Mouse (Mus musculus) lung, embryonic 16.5 days (tissue): ENCODE data around the gene Ccdc170. TPM values are rescaled to one million over a fixed set of nuclear protein-coding genes. Genes with fewer than 3 reads are reported as not detected.
"Not testable (repeated sequence)": the region's sequence is repeated elsewhere in the genome, so short reads cannot be mapped to it uniquely, and the experiment has no call there.

Experiments used
- ATAC-seq: fragments of 200-750 bp; cut with Nextera tagmentation; 2 replicates; pipeline ENCODE4 v1.8.0; 2017; ENCODE audit warnings: low read depth, mild to moderate bottlenecking, moderate library complexity
- H3K27ac ChIP-seq: fragments of 300-500 bp; sonication (generic); 2 replicates; pipeline ENCODE4 v1.5.1; 2014; ENCODE audit warnings: mild to moderate bottlenecking, control low read depth, low read length
- H3K27me3 ChIP-seq: fragments of 300-500 bp; sonication (generic); 2 replicates; pipeline ENCODE4 v1.6.1; 2014; ENCODE audit warnings: low read depth, low read length, mixed read lengths; ENCODE audit not compliant: control insufficient read depth, insufficient read depth
- H3K36me3 ChIP-seq: fragments of 300-500 bp; sonication (generic); 2 replicates; pipeline ENCODE4 v1.6.1; 2014; ENCODE audit warnings: low read length; ENCODE audit not compliant: control insufficient read depth, insufficient read depth
- H3K4me1 ChIP-seq: fragments of 300-500 bp; sonication (generic); replicated peaks from 2 replicates; pipeline ENCODE4 v1.6.1; 2014; ENCODE audit warnings: low read length, mixed read lengths; ENCODE audit not compliant: control insufficient read depth, insufficient read depth
- H3K4me2 ChIP-seq: fragments of 300-500 bp; sonication (generic); 2 replicates; pipeline ENCODE4 v1.6.1; 2014; ENCODE audit warnings: low read depth, low read length, control low read depth
- H3K4me3 ChIP-seq: fragments of 300-500 bp; sonication (generic); 2 replicates; pipeline ENCODE4 v1.5.1; 2014; ENCODE audit warnings: mild to moderate bottlenecking, low read length, control low read depth
- H3K9ac ChIP-seq: fragments of 300-500 bp; sonication (generic); 2 replicates; pipeline ENCODE4 v1.6.1; 2014; ENCODE audit warnings: low read length, control low read depth
- H3K9me3 ChIP-seq: fragments of 300-500 bp; sonication (generic); 2 replicates; pipeline ENCODE4 v1.6.1; 2016; ENCODE audit warnings: low read length; ENCODE audit not compliant: control insufficient read depth
- WGBS: fragments of 180-500 bp; shearing (Covaris S2); extraction: QIAGEN DNeasy Blood & Tissue Kit; methylation state at CpG from one replicate; pipeline ENCODE4 v1.1.7; 2014; 5-methylcytosine and 5-hydroxymethylcytosine counted together
- polyA plus RNA-seq: library from polyadenylated mRNA; unstranded; fragments of >200 nt; fragmentation: Nextera tagmentation; extraction: Ambion mirVana; gene quantifications from 2 replicates; pipeline ENCODE4 v1.2.1, GENCODE M21; 2015

Gene Ccdc170
- polyA plus RNA-seq = 0.43 and 0.97 TPM in 2 replicates

DNA sequence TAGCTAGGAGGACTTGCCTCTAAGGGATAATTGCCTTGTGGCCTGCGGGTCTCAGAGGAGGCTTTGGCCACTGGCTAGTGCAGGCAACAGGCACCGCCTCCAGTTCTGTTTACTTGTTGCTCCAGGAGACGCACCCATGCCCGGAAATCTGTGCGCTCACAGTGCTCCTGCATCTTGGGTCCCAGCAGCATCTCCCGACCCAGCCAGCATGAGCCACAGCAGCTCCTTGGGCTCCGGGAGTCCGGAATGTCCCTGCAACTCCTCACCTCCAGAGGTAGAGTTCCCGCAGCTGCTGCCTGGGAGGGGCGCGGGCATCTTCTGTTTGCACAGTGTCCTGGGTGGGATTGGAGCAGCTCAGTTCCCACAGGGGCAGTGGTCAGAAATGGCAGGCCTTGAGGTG is at the start of gene Ccdc170:
Gene Ccdc170, plus strand, starts transcription at position 148 of the 400 bp plus-strand sequence.
- no peaks in the 10 kb centered on the region for H3K36me3 ChIP-seq
- no peak for ATAC-seq
- no peak within 1 kb of the TSS for H3K9ac ChIP-seq
- WGBS = 38% methylated on average over 11 of the region's 11 CpGs
- no peak within 1 kb of the TSS for H3K27ac ChIP-seq
- no peaks in the 10 kb centered on the region for H3K27me3 ChIP-seq
- no peak within 1 kb of the TSS for H3K4me3 ChIP-seq
- no peak within 1 kb of the TSS for H3K4me2 ChIP-seq
- no peaks in the 10 kb centered on the region for H3K9me3 ChIP-seq
- no peaks in the 10 kb centered on the region for H3K4me1 ChIP-seq

DNA sequence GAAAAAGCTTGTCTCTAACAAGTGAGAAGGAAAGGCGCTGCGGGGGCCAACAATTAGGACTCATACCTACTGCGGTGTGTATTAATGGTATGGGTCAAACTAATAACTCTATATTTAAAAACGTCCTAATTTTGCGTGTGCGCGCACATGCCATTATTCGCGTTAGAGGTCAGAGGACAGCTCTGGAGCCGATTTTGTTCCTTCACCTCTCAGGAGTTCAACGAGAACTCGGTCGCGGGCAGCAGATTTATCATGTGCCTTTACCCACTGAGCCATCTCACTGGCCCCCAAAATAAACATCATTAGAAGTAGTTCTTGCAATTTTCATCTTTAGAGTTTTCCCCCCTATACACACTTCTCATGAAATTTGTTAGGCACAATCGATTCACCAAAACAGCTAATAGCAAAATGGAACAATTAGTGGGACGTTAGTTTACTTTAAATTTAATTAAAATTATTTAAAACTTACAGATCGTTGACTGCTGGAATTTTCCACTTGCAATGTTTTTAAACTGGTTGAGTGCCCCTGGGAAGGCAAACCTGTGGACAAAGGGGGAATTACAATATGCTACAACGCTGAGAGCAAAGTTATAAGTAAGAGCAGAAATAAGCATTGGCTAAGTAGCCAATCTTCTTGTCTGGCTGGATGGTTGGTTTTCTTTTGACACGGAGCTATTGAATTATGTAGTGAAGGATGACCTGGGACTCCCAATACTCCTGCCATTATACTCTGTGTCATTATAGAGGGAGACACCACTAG is 49.1 kb upstream of the Ccdc170 start:
- H3K9ac ChIP-seq = peak overlapping the region; percentile 82
- H3K9me3 ChIP-seq = no peaks in the 10 kb centered on the region
- no peaks in the 10 kb centered on the region for H3K27me3 ChIP-seq
- 6% methylated on average over 19 of the region's 19 CpGs for WGBS
- no peaks in the 10 kb centered on the region for H3K36me3 ChIP-seq
- H3K4me3 ChIP-seq = peak overlapping the region; percentile 69
- H3K4me2 ChIP-seq = peak overlapping the region; percentile 71
- ATAC-seq = no peak
- H3K27ac ChIP-seq = peak overlapping the region; percentile 91
- peaks cover 6% of the 10 kb centered on the region for H3K4me1 ChIP-seq

DNA sequence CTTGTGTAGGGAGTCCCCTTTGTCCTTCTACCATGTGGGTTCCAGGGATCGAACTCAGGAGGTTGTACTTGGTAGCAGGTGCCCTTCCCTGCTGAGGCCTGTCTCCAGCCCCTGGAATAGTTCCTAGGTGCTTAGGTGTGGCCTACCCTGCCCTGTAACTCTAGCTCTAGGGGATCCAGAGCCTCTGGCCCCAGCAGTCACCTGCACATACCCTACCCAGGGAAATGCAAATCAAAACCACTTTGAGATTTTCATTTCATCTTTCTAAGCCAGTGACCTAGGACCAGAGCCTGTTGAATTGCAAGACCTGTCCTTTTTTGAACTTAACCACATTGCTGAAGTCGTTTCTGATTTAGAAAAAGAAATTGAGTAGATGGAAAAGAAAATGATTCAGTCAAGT is 48.4 kb upstream of the Ccdc170 start:
- not testable (repeated sequence) for ATAC-seq, H3K4me3 ChIP-seq, H3K36me3 ChIP-seq, H3K27ac ChIP-seq, H3K9me3 ChIP-seq, H3K9ac ChIP-seq, H3K27me3 ChIP-seq, H3K4me1 ChIP-seq, H3K4me2 ChIP-seq
- WGBS = 80% methylated on average over 2 of the region's 2 CpGs

DNA sequence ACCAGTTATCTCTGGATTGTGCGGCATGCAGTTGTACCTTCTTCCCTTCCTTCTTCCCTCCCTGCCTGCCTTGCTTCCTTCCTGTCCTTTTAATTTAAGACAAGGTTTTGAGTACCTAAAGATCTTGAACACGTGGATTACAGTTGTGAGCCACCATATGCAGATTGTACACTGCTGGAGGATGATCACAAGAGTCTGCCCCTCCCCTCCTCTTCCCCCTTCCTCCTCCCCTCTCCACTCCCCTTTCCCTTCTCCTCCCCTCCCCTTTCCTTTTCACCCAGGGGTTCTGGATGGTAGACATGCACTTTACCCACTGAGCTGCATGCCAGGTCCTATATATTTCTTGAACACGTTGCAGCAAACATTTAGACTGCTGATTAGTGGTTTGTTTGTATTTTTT is 46.9 kb upstream of the Ccdc170 start:
- H3K27ac ChIP-seq = no peak overlapping the region
- no peaks in the 10 kb centered on the region for H3K9me3 ChIP-seq
- H3K4me2 ChIP-seq = no peak overlapping the region
- WGBS = 82% methylated on average over 3 of the region's 3 CpGs
- H3K36me3 ChIP-seq = peaks cover 3% of the 10 kb centered on the region
- H3K4me1 ChIP-seq = peaks cover 6% of the 10 kb centered on the region
- no peak for ATAC-seq
- no peak overlapping the region for H3K9ac ChIP-seq
- no peaks in the 10 kb centered on the region for H3K27me3 ChIP-seq
- no peak overlapping the region for H3K4me3 ChIP-seq

DNA sequence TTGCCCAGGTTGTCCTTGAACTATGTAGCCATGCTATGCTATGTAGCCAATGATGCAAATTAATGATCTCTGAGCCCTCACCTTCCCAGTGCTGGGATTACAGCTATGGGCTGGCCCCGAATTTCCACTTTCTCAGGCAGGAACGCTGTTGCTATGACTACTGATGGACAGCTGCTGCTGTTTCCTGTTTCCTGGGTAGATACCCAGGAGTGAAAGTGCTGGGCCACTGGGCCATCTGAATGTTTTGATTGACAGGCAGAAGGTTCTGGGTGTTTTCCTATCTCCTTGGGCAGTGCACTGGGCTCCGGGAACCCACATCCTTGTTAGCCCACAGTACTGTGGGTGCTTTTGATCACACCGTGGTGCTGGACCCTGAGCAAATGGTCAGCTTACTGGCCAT is 25.9 kb upstream of the Ccdc170 start:
- no peak overlapping the region for H3K4me2 ChIP-seq
- no peak for ATAC-seq
- H3K36me3 ChIP-seq = peaks cover 10% of the 10 kb centered on the region; the same call in 1 of the 2 replicates
- H3K4me3 ChIP-seq = no peak overlapping the region
- no peaks in the 10 kb centered on the region for H3K27me3 ChIP-seq
- WGBS = 68% methylated on average over 4 of the region's 4 CpGs
- H3K9ac ChIP-seq = no peak overlapping the region
- no peak overlapping the region for H3K27ac ChIP-seq
- H3K9me3 ChIP-seq = no peaks in the 10 kb centered on the region
- H3K4me1 ChIP-seq = no peaks in the 10 kb centered on the region

DNA sequence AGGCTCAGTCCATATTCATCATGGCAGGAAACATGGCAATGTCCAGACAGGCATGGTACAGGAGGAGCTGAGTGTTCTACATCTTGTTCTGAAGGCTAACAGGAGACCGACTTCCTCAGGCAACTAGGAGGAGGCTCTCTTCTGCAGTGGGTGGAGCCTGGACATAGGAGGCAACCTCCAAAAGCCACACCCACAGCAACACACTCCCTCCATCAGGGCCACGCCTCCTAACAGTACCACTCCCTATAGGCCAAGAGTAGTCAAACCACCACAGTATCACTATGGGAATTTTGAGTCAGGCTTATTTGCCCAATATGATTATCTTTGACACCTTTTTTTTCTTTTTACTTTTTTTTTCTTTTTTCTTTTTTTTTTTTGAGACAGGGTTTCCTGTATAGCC is 22.1 kb upstream of the Ccdc170 start:
- WGBS = 91% methylated on average over 2 of the region's 2 CpGs
- H3K27ac ChIP-seq = no peak overlapping the region
- no peak overlapping the region for H3K9ac ChIP-seq
- H3K27me3 ChIP-seq = no peaks in the 10 kb centered on the region
- ATAC-seq = no peak
- no peak overlapping the region for H3K4me3 ChIP-seq
- H3K4me2 ChIP-seq = no peak overlapping the region
- H3K36me3 ChIP-seq = peaks cover 5% of the 10 kb centered on the region; the same call in 1 of the 2 replicates
- no peaks in the 10 kb centered on the region for H3K4me1 ChIP-seq
- H3K9me3 ChIP-seq = no peaks in the 10 kb centered on the region

DNA sequence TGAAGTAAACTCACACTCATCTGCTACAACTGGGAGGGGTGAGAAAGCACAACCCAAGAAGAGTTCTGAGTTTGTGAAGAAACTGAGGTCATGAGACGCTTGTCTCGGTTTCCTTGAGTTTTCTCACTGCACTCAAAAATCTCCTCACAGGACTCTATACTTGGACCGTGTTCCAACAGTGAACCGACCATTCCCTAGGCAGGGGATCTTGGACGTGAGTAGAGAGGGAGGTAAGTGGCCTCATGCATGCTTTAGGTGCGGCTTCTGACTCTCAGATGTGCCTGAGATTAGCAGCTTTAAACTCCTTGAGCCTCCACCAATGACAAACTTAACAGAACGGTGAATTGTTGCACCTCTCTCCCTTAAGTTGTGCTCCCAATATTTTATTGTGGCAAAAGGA is 16.5 kb upstream of the Ccdc170 start:
- H3K9ac ChIP-seq = no peak overlapping the region
- WGBS = 53% methylated on average over 7 of the region's 7 CpGs
- H3K4me2 ChIP-seq = no peak overlapping the region
- H3K4me3 ChIP-seq = no peak overlapping the region
- H3K4me1 ChIP-seq = no peaks in the 10 kb centered on the region
- H3K27me3 ChIP-seq = no peaks in the 10 kb centered on the region
- H3K9me3 ChIP-seq = no peaks in the 10 kb centered on the region
- 0 out of 2 replicates have a peak, but pooled peaks have one; percentile 31 for ATAC-seq
- H3K27ac ChIP-seq = no peak overlapping the region
- H3K36me3 ChIP-seq = no peaks in the 10 kb centered on the region

DNA sequence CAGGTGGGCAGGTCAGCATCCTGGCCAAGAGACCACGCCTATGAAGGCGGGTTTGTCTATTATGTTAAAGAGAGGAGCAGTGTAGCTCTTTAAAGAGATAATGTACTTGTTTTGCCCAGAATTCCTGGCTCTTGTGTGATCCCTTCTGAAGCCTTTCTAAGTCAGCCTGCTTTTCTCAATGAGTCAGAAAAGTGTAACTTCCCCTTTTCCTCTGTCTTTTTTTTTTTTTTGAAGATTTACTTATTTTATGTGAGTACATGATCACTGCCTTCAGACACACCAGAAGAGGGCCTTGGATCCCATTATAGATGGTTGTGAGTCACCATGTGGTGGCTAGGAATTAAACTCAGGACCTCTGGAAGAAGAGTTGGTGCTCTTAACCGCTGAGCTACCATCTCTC is 12.9 kb upstream of the Ccdc170 start:
- 87% methylated on average over 3 of the region's 3 CpGs for WGBS
- no peaks in the 10 kb centered on the region for H3K9me3 ChIP-seq
- H3K4me1 ChIP-seq = no peaks in the 10 kb centered on the region
- H3K27ac ChIP-seq = no peak overlapping the region
- H3K4me2 ChIP-seq = no peak overlapping the region
- no peaks in the 10 kb centered on the region for H3K27me3 ChIP-seq
- no peak for ATAC-seq
- H3K36me3 ChIP-seq = no peaks in the 10 kb centered on the region
- H3K9ac ChIP-seq = no peak overlapping the region
- H3K4me3 ChIP-seq = no peak overlapping the region

DNA sequence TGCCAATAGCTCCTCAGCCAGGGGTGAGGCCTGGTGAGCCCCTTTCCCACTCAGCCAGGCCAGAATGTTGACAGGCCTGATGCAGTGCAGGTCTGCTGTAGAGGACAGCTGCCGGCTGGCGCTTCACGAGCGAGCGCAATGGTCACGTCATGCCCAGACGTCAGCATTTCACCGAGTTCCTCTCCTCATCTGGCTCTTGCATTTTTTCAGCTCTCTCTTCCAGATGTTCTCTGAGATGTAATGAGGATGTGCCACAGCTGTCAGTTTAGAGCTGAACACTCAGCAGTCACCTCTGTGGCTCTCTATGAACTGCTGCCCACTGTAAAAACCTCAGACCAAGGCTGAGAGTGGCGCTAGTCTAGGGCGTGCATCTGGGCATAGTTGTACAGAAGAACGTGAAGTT is 8.7 kb upstream of the Ccdc170 start:
- Histone ChIP-seq H3K9me3 (no peaks in the 10 kb centered on the region), H3K36me3 (no peaks in the 10 kb centered on the region), H3K27ac (no peak overlapping the region), H3K9ac (no peak overlapping the region), H3K4me1 (no peaks in the 10 kb centered on the region), H3K4me2 (peak overlapping the region; percentile 18; the same call in 1 of the 2 replicates), H3K27me3 (no peaks in the 10 kb centered on the region), H3K4me3 (no peak overlapping the region)
- ATAC-seq = peak; percentile 94
- WGBS = 53% methylated on average over 11 of the region's 11 CpGs
